Mouse (Mus musculus) liver, adult (tissue): ENCODE measurements around the gene Exoc3l.

Experiments used
- GATA4 ChIP-seq: IDR thresholded peaks from 2 replicates; pipeline ENCODE4 v1.6.1; 2014; ENCODE audit warnings: mild to moderate bottlenecking, low read length; ENCODE audit not compliant: insufficient replicate concordance

Gene Exoc3l

DNA sequence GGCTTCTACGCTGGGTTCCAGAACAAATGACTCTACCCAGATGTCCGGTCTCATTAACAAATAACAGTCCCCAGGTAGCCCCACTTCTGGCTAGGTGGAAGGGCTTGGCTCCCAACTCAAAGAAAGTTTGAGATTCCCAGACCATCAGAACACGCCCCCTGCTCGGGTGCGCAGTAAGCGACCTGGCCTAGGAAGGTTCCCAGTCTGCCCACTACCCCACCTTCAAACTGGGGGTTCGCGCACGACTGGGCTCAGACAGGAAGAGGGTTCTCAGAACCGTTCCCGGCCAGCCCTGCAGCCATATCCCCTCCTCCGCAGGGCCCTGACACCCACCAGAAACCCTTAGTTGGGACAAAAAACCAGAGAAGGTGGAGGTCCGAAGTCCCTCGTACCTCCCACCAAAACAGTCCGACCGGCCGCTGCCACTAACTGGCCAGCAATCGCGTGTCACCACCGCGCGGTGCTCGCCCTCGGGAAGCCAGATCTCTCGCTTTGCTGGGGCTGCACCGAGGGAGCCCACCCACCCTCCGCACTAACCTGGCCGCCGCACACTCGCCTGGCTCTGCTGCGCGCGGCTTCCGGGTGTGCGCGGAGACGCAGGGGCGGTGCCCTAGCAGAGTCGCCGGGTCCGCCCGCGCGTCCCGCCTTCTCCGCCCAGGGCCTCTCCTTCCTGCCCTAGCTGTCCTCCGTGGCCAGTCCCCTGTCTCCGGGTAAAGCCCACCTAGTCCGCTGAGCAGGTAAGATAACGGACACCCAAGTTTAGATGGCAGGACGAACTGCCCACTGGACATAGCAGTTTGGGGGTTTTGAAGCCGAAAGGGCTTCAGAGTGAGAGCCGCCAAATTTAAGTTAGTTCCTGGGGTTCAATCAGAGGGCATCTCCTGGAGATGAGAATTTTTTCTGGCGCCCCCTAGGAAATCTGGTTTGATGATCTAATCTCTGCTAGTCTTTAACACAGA is 31.6 kb downstream of the Exoc3l start, which contains the start of the genes Tradd and Fbxl8:
Tradd (minus strand) TSS at position 586 of the 959 bp plus-strand sequence.
Fbxl8 (plus strand) TSS at position 625 of the 959 bp plus-strand sequence.
- no peak for TF ChIP-seq GATA4

DNA sequence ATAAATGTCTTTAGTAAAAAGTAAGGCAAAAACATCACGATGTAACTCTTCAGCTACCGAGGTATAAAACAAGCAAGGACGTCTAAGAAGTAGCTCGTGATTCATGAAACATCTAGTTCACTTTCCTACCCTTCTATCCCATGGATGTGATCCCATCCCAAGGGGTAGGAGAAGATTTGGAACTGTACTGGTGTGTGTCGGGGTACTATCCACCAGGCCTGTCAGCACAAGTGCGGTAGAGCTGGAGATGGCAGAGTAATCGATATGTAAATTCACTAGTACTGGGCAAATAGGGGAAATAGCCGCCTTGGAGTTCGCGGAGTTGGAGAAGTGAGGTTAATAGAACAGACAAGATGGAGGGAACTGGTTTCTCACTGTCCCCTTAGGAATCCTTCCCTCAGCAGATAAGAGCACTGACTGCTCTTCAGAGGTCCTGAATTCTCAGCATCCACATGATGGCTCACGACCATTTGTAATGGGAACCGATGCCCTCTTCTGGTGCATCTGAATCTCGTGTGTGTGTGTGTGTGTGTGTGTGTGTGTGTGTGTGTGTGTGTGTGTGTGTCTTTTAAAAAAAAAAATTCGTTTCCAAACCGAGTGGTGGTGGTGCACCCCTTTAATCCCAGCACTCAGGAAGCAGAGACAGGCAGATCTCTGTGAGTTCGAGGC is 32.5 kb downstream of the Exoc3l start:
- no peak for TF ChIP-seq GATA4

DNA sequence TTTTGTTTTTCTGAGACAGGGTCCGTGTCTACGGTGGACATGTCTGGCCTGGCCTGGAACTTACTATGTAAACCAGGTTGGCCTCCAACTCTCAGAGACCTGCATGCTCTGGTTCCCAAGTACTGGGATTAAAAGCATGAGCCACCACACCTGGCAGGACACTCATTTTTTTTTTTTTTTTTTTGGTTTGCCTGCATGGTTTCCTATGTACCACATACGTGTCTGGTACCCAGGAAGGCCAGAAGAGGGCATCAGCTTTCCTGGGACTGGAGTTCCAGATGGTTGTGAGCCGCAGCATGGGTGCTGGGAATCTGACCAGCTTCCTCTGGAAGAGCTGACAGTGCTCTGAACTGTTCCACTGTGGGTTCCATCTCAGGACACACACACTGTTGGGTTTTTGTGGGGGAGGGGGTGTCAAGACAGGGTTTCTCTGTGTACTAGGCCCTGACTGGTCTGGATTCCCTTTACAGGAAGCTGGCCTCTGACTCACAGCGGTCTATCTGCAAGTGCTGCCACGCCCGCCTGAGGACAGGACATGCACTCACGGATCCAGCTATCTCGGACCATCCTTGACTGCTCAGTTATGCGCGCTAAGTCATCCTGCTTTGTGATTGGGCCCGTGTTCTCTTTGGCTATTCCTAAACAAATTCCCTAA is 34.4 kb downstream of the Exoc3l start:
- no peak for TF ChIP-seq GATA4

DNA sequence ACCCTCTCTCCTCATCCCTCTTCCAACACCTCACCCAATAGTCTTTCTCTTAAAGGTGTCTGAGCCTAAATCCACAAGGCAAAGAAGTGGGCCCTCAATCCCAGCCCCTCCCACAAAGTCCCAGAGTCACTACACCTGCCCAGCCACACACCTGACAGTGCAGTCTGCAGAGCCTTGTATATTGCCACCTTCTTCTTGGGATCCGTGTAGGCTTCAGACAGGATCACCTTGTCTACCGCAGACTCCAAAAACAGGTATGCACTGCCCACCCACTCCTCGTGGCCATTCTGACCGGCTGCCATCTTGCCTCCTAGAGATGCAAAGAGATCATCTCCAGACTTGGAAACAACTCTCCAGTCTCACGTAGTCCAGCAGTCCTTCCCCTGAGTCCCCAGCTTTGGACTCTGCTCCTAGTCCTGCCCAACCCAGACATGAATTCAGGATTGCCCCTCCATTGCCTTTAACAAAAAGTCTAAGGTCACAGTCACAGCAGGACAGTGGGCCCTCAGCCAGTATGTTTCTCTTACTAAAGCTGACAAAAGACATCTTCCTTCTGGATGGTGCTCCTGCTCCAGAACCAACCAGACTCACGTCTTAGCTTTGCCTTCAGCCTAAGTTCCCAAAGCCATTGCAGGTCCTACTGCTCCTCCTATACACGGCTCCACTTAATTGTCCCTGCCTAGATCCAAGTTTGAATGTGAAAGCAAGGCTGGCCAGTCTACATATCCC is 35.4 kb downstream of the Exoc3l start:
- no peak for TF ChIP-seq GATA4

DNA sequence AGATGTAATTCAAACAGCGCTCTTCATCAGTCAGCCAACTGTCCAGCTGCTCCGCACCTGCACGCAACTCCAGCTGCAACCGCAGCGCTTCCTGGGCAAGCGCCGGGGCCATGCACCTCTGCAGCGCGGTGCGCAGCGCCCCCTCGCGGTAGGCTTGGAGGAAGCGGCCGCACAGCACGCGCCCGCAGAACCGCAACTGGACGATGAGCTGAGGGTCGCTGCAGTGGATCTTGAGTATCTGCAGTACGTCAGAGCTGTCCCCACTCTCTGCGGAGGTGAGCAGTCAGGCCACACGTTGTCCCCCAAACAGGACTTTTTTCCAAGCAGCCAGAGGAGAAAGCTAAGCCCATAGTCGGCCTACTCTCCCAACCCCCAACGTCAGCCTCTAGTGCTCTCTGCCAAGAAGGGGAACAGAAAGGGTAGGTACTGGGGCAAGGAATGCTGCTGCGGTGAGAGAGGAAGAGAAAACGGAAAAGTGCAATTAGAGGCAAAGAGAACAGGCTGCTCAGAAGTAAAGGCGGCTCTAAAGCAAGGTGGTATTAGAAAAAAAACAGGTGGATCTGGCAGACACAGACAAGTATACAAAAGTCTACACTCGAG is 36.1 kb downstream of the Exoc3l start:
- no peak for TF ChIP-seq GATA4

DNA sequence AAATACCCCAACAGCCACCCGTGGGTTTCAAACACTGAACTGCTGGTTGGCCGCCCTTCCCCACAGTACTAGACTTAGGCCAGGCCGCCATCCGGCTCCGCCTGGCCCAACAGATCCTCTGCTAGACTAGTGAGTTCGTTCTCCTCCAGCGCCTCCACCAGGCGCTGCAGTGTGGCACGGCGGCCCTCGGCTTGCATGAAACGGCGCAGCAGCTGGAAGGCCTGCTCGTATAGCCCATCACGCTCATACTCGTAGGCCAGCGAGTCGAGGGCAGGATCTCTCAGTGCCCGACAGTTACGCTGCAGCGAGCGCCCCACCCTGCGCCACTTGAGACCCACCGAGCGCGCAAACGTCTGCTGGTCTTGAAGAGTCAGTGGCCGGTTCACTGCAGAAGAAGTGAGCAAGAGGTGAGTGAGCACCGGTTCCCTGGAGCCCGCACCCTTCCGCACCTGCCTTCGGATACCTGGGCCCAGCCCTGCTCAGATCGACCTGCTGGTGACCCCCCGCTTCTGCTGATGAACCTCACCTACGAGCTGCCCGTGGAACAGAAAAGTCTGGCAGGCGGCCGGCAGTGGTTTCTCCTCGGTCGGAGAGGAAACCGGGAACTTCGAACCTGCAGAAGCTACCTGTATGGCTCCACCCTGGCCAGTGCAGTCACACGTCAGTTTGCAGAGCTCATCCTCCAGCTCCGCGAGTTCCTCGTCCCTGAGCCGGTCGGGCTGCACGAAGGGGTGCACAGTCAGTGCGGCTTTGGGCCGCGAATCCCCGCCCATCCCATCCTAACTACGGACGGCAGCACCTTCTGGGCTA is 36.8 kb downstream of the Exoc3l start:
- no peak for TF ChIP-seq GATA4

DNA sequence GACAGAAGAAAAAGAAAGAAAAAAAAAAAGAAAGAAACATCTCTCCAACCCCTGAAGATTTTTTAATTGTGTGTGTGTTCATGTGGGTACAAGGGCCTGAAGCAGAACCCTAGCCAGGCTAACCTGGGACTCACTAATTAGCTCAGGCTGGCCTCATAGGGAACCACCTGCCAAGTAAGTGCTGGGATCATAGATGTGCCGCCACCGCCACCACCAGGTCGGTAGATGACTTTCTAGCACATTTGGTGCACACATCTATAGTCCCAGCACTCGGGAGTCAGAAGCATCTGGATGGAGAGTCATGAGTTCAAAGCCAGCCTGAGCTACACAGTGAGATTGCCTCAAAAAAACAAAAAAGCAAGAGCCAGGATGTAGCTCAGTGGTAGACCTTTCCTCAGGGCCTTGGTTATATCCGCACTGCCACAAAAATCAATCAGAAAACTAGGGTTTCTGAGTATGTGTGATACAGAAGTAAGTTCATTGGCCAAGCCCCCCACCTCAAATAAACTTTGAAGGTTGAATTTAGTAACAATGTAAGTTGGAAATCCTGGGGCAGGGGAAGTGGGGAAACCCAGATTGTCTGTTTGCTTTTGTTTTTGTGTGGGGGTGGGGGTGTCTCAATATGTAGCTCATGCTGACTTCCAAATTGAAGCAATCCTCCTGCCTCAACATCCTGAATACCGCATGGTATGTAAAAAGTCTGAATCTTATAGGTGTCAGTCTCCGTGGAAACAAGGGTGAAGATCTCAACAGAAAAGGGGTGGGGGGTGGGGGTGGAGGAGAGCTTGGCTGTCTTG is 38.4 kb downstream of the Exoc3l start:
- TF ChIP-seq GATA4: no peak

DNA sequence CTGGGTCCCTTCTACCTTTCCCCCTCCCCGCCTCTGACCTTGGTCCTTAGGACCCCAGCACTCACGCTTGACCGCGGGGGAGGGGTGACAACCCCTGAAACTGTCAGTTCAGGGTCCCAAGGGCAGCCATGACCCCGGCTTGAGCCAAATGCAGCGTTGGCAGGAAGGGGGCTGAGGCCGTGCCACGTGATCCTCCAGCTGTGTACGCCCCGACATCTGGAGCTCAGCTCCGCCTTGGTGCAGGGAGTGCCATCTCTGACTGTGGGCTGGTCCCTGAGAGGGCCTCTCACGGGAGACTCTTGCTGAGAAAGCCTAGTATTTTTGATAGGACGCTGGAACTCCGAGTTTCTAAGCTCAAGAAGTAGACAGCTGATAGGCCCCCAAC is 40.9 kb downstream of the Exoc3l start, which contains the start of gene B3gnt9:
B3gnt9 (minus strand) TSS at position 188 of the 385 bp plus-strand sequence.
- TF ChIP-seq GATA4: no peak

DNA sequence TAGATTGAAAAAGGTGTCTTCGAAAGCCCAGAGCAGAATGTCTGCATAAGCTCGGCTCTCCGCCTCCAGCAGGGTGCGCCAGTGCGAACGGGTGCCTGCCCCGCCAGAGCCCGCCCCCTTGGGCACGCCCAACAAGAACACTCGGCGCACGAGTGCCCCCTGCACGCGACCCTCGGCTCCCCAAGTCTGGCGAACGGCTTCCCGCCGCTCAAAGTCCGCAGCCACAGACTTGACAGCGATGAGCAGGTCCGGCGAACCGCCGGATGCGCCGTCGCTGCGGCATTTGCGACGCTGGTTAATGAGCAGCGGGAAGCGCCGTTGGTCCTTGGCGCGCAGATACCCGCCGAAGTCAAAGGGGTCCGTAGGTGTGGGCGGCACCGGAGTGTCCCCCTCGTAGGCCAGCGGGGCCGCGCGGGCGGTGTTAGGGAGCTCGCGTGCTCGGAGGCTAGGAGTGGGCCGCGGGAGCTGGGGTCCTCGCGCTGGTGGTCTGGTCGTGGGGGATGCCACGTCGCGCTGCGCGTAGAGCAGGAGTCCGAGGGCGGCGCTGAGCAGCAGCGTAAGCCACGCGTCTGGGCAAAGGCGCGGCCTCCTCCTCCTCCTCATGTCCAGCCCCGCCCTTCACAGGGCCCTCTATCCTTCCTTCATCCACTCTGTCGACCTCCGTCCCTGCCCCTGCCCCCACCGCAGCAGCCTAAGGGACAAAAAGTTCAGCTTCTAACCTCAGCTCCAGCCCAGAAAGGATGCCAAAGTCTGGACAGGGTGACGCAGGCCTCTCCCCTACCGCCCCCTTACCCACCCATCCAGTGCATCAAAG is 41.5 kb downstream of the Exoc3l start:
- TF ChIP-seq GATA4: no peak

DNA sequence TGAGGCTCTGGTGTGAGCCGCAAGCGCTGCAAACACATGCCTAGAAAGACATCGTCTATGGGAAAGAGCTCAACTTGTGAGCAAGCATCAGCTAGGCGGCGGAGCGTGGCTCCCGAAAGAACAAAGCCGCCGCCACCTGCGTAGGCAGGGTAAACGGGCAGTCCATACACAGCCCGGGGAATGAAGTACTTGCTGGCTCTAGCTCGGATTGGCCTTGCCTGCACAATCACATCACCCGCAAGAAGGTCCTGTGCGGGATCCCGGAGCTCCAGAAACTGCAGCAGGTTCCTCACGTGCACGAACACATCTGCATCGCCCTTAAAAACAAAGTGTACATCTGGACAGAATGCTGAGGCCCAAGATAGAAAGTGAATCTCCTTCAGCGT is 42.1 kb downstream of the Exoc3l start:
- no peak for TF ChIP-seq GATA4

DNA sequence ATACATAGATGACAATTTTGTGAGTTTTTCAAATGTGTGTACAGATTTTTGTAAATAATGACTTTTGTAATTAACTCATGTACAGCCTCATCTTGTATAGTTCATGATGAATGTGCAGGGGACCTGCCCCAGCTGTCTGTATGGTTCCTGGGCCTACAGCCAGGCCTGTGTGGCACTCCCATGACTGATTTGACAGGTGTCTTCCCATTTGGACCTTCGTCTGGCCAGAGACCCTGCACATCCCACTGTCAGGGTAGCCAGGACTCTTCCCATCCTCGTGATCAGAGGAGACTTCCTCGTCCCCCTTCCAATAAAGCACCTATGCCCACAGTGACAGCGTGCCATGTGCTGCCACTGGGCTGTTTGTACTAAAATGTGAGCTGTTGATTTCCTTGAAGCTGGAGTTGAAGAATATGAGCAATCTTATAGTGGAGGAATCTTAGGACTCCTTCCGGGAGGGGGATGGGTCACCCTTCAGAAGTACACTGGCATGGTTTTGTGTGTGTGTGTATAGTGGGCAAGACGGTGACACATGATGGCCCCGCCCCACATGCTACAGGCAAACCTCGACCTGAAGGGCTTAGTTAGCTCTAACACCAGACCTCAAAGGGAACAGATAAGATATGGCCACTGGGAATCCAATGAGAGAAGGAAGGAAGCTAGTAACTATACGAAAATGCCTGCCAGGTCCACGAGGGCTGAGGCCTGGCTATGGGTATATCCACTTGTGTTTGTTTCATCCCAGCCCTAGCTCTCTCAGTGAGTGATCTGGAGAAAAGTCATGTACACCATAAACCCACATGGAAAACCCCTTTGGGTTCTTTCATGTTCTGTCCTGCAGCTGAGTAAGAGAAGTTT is 43.0 kb downstream of the Exoc3l start:
- no peak for TF ChIP-seq GATA4
